Mouse (Mus musculus) common myeloid progenitor, adult 5-6 weeks (primary cell): Measurements from ENCODE around the gene Gstm4. TPM values are rescaled to one million over a fixed set of nuclear protein-coding genes. Genes with fewer than 3 reads are reported as not detected.
"Not testable (repeated sequence)": the region's sequence is repeated elsewhere in the genome, so short reads cannot be mapped to it uniquely, and the experiment has no call there.

Experiments used
- ATAC-seq: replicated peaks from 2 replicates; pipeline ENCODE4 v1.8.0; 2016; ENCODE audit warnings: low read depth, mild to moderate bottlenecking, moderate TSS enrichment, inconsistent platforms; ENCODE audit not compliant: poor library complexity, severe bottlenecking
- total RNA-seq: library from RNA; stranded (forward); fragments of 200-1000, 187-1606 nt; gene quantifications from 2 replicates; pipeline ENCODE4 v1.2.3, GENCODE M21; 2017

The Gstm4 gene
- total RNA-seq, 1 experiment from 2014 or later: 9.0 TPM

DNA sequence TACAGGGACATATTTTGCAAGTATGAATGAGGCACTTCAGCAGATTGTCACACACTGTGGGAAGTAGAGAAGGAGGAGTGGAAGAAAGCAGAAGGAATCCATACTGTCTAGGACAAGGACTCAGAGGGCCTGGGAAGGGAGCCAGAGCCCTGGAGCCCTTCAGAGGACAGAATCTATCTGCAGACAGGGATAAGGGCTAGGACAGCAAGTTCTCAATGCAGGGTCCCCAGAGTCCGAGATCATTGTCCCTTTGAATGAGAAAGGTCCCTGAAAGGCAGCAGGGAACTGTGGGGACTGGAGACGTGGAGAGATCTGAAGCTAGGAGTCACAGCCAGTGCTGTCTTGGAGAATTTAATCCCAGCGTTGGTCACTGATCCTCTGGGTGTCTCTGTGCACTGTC, 25.5 kb downstream of the Gstm4 start:
- ATAC-seq: not testable (repeated sequence)

DNA sequence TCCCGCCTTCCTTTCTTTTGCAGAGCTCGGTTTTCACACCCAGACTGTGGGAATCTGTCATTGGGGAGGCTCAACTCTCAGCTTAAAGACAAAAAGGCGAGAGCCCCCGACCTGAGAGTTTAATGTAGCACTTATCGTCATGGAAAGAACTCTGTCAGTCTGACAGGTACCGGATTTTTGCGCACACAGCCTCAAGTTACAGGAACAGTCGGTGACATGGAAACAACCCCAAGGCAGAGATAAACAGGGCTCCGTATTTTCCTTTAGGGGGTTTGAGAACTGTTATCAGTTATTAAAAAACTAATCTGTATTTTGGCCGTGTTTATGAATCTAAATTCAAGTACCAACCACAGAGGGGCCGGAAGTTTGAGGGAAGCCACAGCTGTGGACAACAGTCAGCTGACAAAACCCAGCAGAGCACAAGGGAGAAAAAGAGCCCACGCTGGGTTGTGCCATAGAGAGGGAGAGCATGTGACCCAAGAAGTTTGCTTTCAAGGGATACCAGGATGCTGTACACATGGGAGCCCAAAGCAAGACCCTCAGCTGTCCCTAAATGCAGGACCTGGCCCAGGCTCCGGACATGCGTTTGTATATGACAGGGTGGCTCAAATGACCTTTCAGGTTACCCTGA, 26.4 kb downstream of the Gstm4 start:
- ATAC-seq: peak; percentile 44

- peak; percentile 86 for ATAC-seq
Observed at GRCm38 (mm10) chr3:108017473-108018189, 27.1 kb downstream of the Gstm4 start, which contains the start of gene Gstm1. TSS of gene Gstm1 (minus strand) at chr3:108017973.

DNA sequence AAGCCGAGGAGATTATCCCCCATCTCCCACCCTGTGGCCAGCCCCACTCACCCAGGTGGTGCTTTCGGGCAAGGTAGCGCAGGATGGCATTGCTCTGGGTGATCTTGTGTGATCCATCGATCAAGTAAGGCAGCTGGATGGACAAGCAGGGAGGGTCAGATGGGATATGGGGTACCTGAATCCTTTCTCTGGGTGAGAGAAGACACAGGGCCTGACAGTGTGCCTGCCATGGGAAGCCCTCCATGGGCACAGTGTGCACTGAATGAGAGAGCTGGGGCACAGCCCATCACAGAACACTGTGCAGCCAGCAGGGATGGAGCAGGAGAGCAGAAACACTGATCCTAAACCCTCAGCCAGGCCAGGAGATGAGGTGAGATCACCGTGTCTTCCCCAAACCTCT, 28.2 kb downstream of the Gstm4 start:
- not testable (repeated sequence) for ATAC-seq

DNA sequence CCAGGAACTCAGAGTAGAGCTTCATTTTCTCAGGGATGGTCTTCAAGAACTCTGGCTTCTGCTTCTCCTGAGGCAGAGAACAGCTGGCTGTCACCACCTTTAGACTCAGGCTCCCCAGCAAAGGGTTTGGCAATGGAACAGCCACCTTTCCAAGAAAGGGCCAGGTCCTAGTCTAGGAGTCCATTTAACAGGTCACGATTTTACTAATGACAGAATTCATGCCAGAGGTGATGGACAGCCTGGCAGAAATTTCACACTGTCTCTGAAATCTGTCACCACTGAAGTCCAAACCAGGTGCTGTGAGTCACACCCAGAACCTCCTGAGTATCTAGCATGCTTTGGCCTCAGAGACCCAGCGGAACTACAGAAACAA, 29.7 kb downstream of the Gstm4 start:
- no peak for ATAC-seq

GRCm38 (mm10) chr3:108014098-108014973, 30.4 kb downstream of the Gstm4 start:
- ATAC-seq: no peak

DNA sequence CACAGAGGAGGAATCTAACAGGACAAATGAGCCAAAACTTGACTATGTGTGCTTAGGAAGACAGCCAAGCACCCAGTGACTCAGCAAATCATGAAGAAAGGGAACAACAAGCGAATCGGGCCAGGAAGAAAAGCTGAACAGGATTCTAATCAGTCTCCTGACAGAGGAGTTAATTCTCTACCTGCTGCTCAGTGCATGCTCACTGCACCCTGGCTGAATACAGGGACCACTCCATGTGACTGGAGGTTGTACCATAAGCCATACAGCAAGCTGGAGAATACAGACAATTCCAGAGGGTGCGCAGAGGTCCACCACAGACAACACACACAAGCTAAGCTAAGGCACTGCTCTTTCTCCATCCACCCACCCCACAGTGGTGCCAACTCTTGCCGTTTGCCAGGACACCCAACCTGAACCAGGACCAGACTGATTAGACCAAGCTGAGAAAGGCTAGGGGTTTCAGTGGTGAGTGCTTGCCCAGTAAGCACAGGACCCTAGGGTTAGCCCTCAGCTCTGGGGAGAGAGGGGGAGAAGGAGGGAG, 31.3 kb downstream of the Gstm4 start:
- ATAC-seq: no peak

GRCm38 (mm10) chr3:108011558-108011957, 33.1 kb downstream of the Gstm4 start:
- no peak for ATAC-seq

- no peak for ATAC-seq
Observed at GRCm38 (mm10) chr3:108010286-108010685, 34.4 kb downstream of the Gstm4 start.

- no peak for ATAC-seq
Observed at GRCm38 (mm10) chr3:108002021-108002420, 42.7 kb downstream of the Gstm4 start.

DNA sequence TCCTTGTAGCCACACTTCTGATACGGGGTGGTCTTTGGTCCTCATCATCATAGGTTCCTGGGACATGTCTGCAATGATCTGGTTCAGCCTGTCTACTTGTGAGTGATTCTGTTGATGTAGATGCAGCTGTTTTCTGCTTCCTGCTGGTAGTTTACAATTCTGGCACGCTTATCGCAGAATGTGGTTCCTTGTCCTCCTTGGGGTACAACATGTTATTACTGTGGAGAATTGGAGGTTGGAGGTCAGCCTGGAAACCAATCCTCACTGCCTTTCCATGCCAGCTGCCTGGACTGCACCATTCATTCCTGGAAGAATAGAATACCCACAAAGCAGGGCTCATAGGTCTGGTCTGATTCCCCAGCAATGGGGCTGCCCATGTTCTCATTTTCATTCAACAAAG, 45.2 kb downstream of the Gstm4 start:
- ATAC-seq: no peak

DNA sequence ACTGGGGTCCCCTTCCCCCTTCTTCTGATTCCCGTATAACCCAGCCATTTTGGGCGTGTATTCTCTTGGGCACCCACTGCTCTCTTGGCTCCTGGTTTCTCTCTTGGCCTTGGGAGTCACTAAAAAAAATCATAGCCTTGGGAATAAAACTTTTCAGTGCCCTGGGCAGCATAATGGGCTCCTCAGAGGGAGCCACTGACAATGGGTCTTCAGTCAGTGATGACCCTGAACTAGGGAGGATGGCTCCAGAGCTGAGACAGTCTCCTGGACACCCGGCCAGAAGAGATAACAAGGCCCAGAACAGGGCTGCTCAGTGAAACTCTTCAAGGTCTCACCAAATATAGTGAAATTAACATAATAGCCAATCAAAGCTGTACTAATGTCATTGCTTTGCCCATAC, 46.1 kb downstream of the Gstm4 start:
- ATAC-seq: no peak

GRCm38 (mm10) chr3:107996576-107996975, 48.1 kb downstream of the Gstm4 start:
- ATAC-seq: no peak

DNA sequence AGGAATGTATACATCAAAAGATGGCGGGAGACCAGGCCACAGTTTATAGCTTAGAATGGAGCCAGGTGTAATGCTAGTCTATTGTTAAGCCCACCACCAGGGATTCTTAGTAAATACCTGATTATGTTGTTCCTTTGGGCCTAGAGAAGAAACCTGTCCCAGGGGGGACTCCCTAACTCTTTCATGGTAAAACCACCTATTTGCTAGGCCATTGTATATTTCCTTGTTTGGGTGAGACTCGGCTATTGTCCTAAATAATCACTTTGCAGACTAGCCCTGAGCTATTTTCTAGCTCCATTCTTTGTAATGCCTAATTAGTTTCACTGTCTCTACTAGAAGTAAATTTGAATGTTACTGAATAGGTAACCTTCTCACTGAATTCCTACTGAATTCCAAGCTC, 48.7 kb downstream of the Gstm4 start:
- not testable (repeated sequence) for ATAC-seq

Other genes with a start within 250 kb of the Gstm4 start
- not detected in 2 replicates for gene Eps8l3, start 167.7 kb downstream of the Gstm4 start, total RNA-seq
- 73.7 and 87.7 TPM in 2 replicates for gene Gstm5, start 149.1 kb downstream of the Gstm4 start, total RNA-seq
- gene Gstm7, start 113.1 kb downstream of the Gstm4 start, total RNA-seq: 0.39 and 1.6 TPM in 2 replicates
- gene Gstm6, start 101.1 kb downstream of the Gstm4 start, total RNA-seq: not detected in 2 replicates
- gene Gstm3, start 75.6 kb downstream of the Gstm4 start, total RNA-seq: not detected in 2 replicates
- 2.1 and 5.6 TPM in 2 replicates for gene Gstm2, start 58.4 kb downstream of the Gstm4 start, total RNA-seq
- gene Gstm1, start 26.9 kb downstream of the Gstm4 start, total RNA-seq: 36.8 and 36.9 TPM in 2 replicates
- 35.3 and 36.7 TPM in 2 replicates for gene Ampd2, start 41.8 kb upstream of the Gstm4 start, total RNA-seq
- gene Gnat2, start 47.9 kb upstream of the Gstm4 start, total RNA-seq: 5.2 TPM in 1 of 2 replicates, not detected in the other
- gene Gnai3, start 101.3 kb upstream of the Gstm4 start, total RNA-seq: 120 and 122 TPM in 2 replicates
- not detected in 2 replicates for gene Gpr61, start 110.0 kb upstream of the Gstm4 start, total RNA-seq
- gene Amigo1, start 141.4 kb upstream of the Gstm4 start, total RNA-seq: 3.1 and 4.5 TPM in 2 replicates
- 3.8 and 4.1 TPM in 2 replicates for gene Cyb561d1, start 156.3 kb upstream of the Gstm4 start, total RNA-seq
- 2.9 and 5.9 TPM in 2 replicates for gene Atxn7l2, start 166.0 kb upstream of the Gstm4 start, total RNA-seq
- gene Sypl2, start 181.8 kb upstream of the Gstm4 start, total RNA-seq: not detected in 2 replicates
- 240 and 241 TPM in 2 replicates for gene Psma5, start 212.0 kb upstream of the Gstm4 start, total RNA-seq
- gene Sort1, start 239.2 kb upstream of the Gstm4 start, total RNA-seq: 13.9 and 22.5 TPM in 2 replicates